Mouse (Mus musculus) olfactory bulb, adult 2 months (tissue): ENCODE measurements at regions not wholly inside any gene's neighbourhood (a gene's known extent, or its start where the extent isn't known, plus 50 kb on each side); places are given as distances from the start of the nearest gene placed in this dataset.

Experiments used
- CTCF ChIP-seq: fragments of 200-500 bp; IDR thresholded peaks from 2 replicates; pipeline ENCODE4 v1.5.1; 2012; ENCODE audit warnings: low read depth, mild to moderate bottlenecking, low read length, moderate library complexity; ENCODE audit not compliant: insufficient read depth
- POLR2A ChIP-seq: fragments of 200-500 bp; IDR thresholded peaks from 2 replicates; pipeline ENCODE4 v1.6.1; 2012; ENCODE audit warnings: mild to moderate bottlenecking, low read depth, low read length, moderate library complexity; ENCODE audit not compliant: insufficient read depth

DNA sequence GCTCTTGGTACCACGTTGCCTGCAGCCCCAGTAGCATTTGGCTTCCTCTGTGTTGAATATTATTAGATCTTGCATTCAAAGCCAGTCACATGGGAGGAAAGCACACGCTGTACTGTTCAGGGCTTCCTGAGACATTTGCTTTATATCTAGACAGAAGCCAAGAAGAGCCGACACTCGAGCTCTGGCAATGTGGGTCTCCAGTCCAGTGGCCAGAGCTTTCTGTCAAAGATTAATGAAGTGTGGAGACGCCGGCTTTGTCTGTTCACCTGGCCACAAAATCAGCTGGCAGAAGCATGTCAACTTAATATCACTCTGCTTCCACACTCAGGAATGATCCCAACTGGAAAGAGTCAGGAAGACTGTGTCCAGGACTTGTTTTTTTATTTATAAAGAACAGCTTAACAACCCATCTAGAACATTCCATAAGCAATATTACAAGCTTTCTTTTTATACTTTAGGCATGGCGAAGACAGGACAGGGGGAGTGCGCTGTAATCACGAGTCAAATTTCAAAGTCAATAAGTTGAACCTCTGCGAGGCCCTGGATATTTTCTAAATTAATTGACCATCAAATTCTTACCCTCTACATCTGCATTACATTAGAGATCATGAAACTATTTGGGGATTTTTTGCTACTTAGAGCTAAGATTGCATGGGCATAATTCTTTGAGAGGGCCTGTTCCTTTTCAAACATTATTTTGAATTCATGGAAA lies 214.3 kb upstream of the F930015N05Rik start:
- TF ChIP-seq CTCF (no peak), POLR2A (no peak)
